Mouse (Mus musculus) E14TG2a.4 (cell line): ENCODE measurements at regions not wholly inside any gene's neighbourhood (a gene's known extent, or its start where the extent isn't known, plus 50 kb on each side); places are given as distances from the start of the nearest gene placed in this dataset.

ENCODE experiments used
- CTCF ChIP-seq: conservative IDR thresholded peaks from 2 replicates; pipeline ENCODE4 v1.5.1; 2014; ENCODE audit warnings: low read length
- POU5F1 ChIP-seq: IDR thresholded peaks from 2 replicates; pipeline ENCODE4 v1.6.1; 2014; ENCODE audit warnings: low read length, borderline replicate concordance

DNA sequence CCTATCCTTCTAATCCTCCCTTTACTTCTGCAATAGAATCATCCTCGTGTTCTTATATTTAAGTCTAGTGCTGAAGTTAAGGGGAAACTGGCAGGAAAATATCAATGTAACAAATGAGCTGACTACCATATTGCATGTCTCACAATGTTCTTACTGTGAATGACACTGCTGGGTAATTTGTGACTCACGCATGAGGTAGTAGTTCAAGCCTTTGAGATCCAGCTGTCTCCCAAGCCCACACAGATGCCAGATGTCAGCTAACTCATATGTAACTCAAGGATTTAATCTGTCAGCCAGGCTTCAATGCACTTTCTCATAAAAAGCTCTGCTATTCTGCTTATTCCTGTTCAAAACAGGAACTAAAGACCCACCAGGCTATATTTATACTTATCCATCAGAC, 204.6 kb upstream of the Bet1 start:
- TF ChIP-seq CTCF (no peak), POU5F1 (no peak)
